Mouse (Mus musculus) layer of hippocampus, adult 8-10 months (tissue): ENCODE data around the gene Tiam1. TPM values are rescaled to one million over a fixed set of nuclear protein-coding genes. Genes with fewer than 3 reads are reported as not detected.

Experiments used
- total RNA-seq, 4 experiments: library from RNA; stranded (reverse); gene quantifications; 2 replicates each; pipeline ENCODE4 v1.2.4; 2022

Gene Tiam1
- total RNA-seq, 4 experiments from 2014 or later, result 103 to 125 (median 116) TPM

Other genes with a start within 250 kb of the Tiam1 start
- gene Sod1, start 77.0 kb upstream of the Tiam1 start, total RNA-seq, result 100 to 1,000 TPM; 356 to 433 (median 388) TPM
- gene Scaf4, start 140.7 kb upstream of the Tiam1 start, total RNA-seq, result 10 to 100 TPM; 52.4 to 66.5 (median 60.7) TPM
- 10 to 100 TPM; 25.2 to 30.3 (median 26.7) TPM for gene Hunk, start 242.2 kb upstream of the Tiam1 start, total RNA-seq